Mouse (Mus musculus) midbrain, embryonic 11.5 days (tissue): ENCODE results near the gene Slamf9. TPM values are rescaled to one million over a fixed set of nuclear protein-coding genes. Genes with fewer than 3 reads are reported as not detected.

Source experiments
- ATAC-seq: fragments of 200-750 bp; cut with Nextera tagmentation; 2 replicates; pipeline ENCODE4 v1.8.0; 2017; ENCODE audit warnings: moderate TSS enrichment, moderate library complexity; ENCODE audit not compliant: low FRiP score
- DNase-seq: peaks from one replicate; pipeline ENCODE4 v3.0.0; 2015; ENCODE audit warnings: low spot score; ENCODE audit errors: missing footprints
- H3K27ac ChIP-seq: fragments of 300-500 bp; sonication (generic); 2 replicates; pipeline ENCODE4 v1.5.1; 2014; ENCODE audit warnings: low read depth, low read length
- H3K27me3 ChIP-seq: fragments of 300-500 bp; sonication (generic); 2 replicates; pipeline ENCODE4 v1.6.1; 2014; ENCODE audit warnings: mild to moderate bottlenecking, low read length, moderate library complexity, mixed read lengths; ENCODE audit not compliant: control insufficient read depth, insufficient read depth
- H3K36me3 ChIP-seq: fragments of 300-500 bp; sonication (generic); 2 replicates; pipeline ENCODE4 v1.6.1; 2014; ENCODE audit warnings: mild to moderate bottlenecking, low read length, moderate library complexity, mixed read lengths; ENCODE audit not compliant: control insufficient read depth, insufficient read depth
- H3K4me1 ChIP-seq: fragments of 300-500 bp; sonication (generic); 2 replicates; pipeline ENCODE4 v1.6.1; 2014; ENCODE audit warnings: low read length; ENCODE audit not compliant: control insufficient read depth, insufficient read depth
- H3K4me2 ChIP-seq: fragments of 300-500 bp; sonication (generic); 2 replicates; pipeline ENCODE4 v1.6.1; 2014; ENCODE audit warnings: mild to moderate bottlenecking, moderate library complexity
- H3K4me3 ChIP-seq: fragments of 300-500 bp; sonication (generic); 2 replicates; pipeline ENCODE4 v1.5.1; 2014; ENCODE audit warnings: low read depth, low read length
- H3K9ac ChIP-seq: fragments of 300-500 bp; sonication (generic); 2 replicates; pipeline ENCODE4 v1.6.1; 2014; ENCODE audit warnings: low read length
- H3K9me3 ChIP-seq: fragments of 300-500 bp; sonication (generic); 2 replicates; pipeline ENCODE4 v1.6.1; 2016; ENCODE audit warnings: low read length; ENCODE audit not compliant: control insufficient read depth
- WGBS: fragments of 180-500 bp; shearing (Covaris S2); extraction: QIAGEN DNeasy Blood & Tissue Kit; methylation state at CpG from one replicate; pipeline ENCODE4 v1.1.7; 2014; 5-methylcytosine and 5-hydroxymethylcytosine counted together
- polyA plus RNA-seq: library from polyadenylated mRNA; unstranded; fragments of >200 nt; fragmentation: Nextera tagmentation; extraction: Ambion mirVana; gene quantifications from 2 replicates; pipeline ENCODE4 v1.2.1, GENCODE M21; 2014

The Slamf9 gene
- polyA plus RNA-seq, 1 experiment from 2014 or later: 0.23 TPM

GRCm38 (mm10) chr1:172490261-172490661 is 15.1 kb downstream of the Slamf9 start:
- peaks cover 34% of the 10 kb centered on the region for H3K4me1 ChIP-seq
- ATAC-seq: peak; percentile 51
- H3K27ac ChIP-seq: no peak overlapping the region
- WGBS: 11% methylated on average over 10 of the region's 10 CpGs
- peaks cover 21% of the 10 kb centered on the region for H3K36me3 ChIP-seq
- no peak overlapping the region for H3K4me2 ChIP-seq
- no peak overlapping the region for H3K9ac ChIP-seq
- H3K27me3 ChIP-seq: no peaks in the 10 kb centered on the region
- 0 out of 2 replicates have a peak overlapping the region, but pooled peaks have one; percentile 4 for H3K4me3 ChIP-seq
- peak; percentile 99 for DNase-seq
- no peaks in the 10 kb centered on the region for H3K9me3 ChIP-seq

DNA sequence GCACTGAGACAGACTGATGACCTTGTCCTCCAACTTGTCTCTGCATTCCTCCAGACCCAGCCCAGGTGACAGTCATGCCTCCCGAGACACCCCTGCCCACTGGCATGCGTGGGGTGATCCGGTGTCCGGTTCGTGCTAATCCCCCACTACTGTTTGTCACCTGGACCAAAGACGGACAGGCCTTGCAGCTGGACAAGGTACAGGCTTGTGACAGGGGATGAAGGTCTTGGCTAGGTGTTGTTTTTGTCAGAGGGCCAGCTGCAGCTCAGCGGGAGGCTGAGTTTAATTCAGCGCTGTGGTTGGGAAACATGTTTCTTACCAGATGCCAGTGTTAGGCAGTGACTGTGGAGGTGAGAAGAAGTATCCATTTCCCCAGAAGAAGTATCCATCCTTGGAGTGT is 16.9 kb downstream of the Slamf9 start:
- H3K9me3 ChIP-seq: no peaks in the 10 kb centered on the region

DNA sequence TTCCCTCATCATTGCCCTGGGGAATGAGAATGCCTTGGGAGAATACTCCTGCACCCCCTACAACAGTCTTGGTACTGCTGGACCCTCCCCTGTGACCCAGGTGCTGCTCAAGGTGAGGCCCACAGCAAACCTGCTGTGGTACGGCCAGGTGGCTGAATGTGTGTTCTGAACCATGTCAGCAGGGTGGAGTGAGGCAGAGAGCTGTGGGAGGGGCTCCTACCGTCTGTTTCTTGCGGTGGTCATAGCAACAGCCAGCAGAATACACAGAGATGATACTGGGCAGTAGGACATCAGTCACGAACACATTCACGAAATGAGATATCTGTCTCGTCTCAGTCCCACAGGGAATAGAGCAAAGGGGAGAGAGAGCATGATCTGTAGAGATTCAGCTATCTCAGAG is 18.4 kb downstream of the Slamf9 start:
- H3K9ac ChIP-seq: no peak overlapping the region
- 79% methylated on average over 6 of the region's 6 CpGs for WGBS
- DNase-seq (no peak), ATAC-seq (no peak)
- no peak overlapping the region for H3K27ac ChIP-seq
- H3K9me3 ChIP-seq: no peaks in the 10 kb centered on the region
- H3K4me1 ChIP-seq: peaks cover 9% of the 10 kb centered on the region
- H3K4me2 ChIP-seq: no peak overlapping the region
- no peaks in the 10 kb centered on the region for H3K27me3 ChIP-seq
- H3K36me3 ChIP-seq: peaks cover 41% of the 10 kb centered on the region
- H3K4me3 ChIP-seq: no peak overlapping the region

More for the DNA sequence above, 16.9 kb downstream of the Slamf9 start:
- WGBS: 88% methylated on average over 8 of the region's 8 CpGs
- DNase-seq: no peak
- Histone ChIP-seq H3K27me3 (no peaks in the 10 kb centered on the region), H3K4me3 (no peak overlapping the region), H3K9ac (no peak overlapping the region), H3K4me1 (peaks cover 16% of the 10 kb centered on the region), H3K4me2 (no peak overlapping the region), H3K36me3 (peaks cover 31% of the 10 kb centered on the region), H3K27ac (no peak overlapping the region)
- ATAC-seq: no peak

DNA sequence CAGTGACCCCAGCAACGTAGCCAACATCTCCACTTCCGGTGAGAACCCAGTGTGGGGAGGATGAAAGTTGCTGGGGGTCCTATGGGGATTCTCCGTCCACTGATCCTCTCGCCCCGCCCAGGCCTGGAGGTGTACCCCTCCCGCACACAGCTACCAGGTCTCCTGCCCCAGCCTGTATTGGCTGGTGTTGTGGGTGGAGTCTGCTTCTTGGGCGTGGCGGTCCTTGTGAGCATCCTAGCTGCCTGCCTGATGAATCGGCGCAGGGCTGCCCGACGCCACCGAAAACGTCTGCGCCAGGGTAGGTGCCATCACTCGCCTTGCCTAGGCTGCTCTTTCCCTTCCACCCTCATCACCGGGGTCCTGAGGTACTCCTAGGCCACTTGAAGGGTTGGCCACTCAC is 20.9 kb downstream of the Slamf9 start:
- H3K36me3 ChIP-seq: peaks cover 37% of the 10 kb centered on the region
- peaks cover 12% of the 10 kb centered on the region for H3K4me1 ChIP-seq
- ATAC-seq (no peak), DNase-seq (no peak)
- no peak overlapping the region for H3K27ac ChIP-seq
- H3K27me3 ChIP-seq: peaks cover 14% of the 10 kb centered on the region
- no peak overlapping the region for H3K9ac ChIP-seq
- H3K4me3 ChIP-seq: no peak overlapping the region
- no peaks in the 10 kb centered on the region for H3K9me3 ChIP-seq
- no peak overlapping the region for H3K4me2 ChIP-seq
- WGBS: 80% methylated on average over 17 of the region's 17 CpGs

DNA sequence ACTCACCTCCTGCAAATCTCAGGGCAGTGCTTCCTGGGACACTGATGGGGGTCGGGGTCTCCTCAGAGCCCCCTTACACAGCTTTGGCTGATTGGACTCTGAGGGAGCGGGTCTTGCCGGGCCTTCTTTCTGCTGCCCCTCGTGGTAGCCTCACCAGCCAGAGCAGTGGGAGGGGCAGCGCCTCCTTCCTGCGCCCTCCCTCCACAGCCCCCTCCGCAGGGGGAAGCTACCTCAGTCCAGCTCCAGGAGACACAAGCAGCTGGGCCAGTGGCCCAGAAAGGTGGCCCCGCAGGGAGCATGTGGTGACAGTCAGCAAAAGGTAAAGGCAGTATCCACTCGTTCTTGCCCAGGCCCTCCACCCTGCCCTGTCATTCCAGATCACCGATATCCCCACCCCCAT is 22.3 kb downstream of the Slamf9 start:
- Histone ChIP-seq H3K9ac (no peak overlapping the region), H3K4me3 (no peak overlapping the region), H3K4me2 (no peak overlapping the region), H3K9me3 (no peaks in the 10 kb centered on the region), H3K27ac (no peak overlapping the region), H3K27me3 (peaks cover 23% of the 10 kb centered on the region), H3K36me3 (peaks cover 30% of the 10 kb centered on the region), H3K4me1 (peaks cover 16% of the 10 kb centered on the region)
- ATAC-seq (no peak), DNase-seq (no peak)
- 83% methylated on average over 10 of the region's 10 CpGs for WGBS

DNA sequence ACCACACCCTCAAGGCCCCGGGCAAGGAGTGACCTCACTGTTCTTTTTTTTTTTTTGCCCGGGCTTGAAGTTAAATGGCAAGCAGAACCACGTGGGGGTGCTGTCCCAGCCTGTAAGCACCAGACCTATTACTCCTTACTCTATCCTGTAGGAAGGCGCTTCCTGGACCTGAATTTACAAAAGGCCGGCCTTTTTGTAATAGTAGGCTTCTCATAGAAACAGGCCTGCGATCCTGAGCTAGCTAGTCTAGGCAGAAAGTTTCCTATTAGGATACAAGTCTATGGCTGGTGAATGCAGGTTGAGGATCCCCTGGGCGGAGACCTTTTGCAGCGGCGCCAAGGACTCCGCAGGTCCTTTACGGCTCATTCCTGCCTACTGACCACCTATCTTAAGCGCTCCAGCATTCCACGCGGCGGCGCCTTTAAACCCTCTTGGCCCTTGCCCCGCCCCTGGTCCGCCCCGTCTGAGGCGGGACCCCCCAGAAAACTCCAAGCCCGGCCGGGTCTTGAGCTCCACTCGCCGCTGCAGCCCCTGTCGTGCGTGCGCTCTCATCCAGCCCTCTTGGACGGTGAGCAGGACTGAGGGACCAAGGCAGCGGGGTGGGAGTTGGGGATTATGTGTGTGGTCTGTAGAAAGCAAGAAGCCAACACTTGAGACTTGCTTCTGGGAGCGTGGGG is 24.7 kb downstream of the Slamf9 start, which contains the start of gene Tagln2:
TSS of gene Tagln2 (plus strand) at position 283 of the 677 bp plus-strand sequence.
- peaks cover 23% of the 10 kb centered on the region for H3K27me3 ChIP-seq
- H3K9me3 ChIP-seq: no peaks in the 10 kb centered on the region
- H3K36me3 ChIP-seq: peaks cover 22% of the 10 kb centered on the region
- peak; percentile 96 for DNase-seq
- peak within 1 kb of the TSS; percentile 49; the same call in 1 of the 2 replicates for H3K9ac ChIP-seq
- WGBS: under 1% methylated on average over 30 of the region's 30 CpGs
- H3K27ac ChIP-seq: peak within 1 kb of the TSS; percentile 5; the same call in 1 of the 2 replicates
- ATAC-seq: peak; percentile 47
- H3K4me1 ChIP-seq: peaks cover 29% of the 10 kb centered on the region
- H3K4me3 ChIP-seq: peak within 1 kb of the TSS; percentile 33
- peak within 1 kb of the TSS; percentile 54 for H3K4me2 ChIP-seq

DNA sequence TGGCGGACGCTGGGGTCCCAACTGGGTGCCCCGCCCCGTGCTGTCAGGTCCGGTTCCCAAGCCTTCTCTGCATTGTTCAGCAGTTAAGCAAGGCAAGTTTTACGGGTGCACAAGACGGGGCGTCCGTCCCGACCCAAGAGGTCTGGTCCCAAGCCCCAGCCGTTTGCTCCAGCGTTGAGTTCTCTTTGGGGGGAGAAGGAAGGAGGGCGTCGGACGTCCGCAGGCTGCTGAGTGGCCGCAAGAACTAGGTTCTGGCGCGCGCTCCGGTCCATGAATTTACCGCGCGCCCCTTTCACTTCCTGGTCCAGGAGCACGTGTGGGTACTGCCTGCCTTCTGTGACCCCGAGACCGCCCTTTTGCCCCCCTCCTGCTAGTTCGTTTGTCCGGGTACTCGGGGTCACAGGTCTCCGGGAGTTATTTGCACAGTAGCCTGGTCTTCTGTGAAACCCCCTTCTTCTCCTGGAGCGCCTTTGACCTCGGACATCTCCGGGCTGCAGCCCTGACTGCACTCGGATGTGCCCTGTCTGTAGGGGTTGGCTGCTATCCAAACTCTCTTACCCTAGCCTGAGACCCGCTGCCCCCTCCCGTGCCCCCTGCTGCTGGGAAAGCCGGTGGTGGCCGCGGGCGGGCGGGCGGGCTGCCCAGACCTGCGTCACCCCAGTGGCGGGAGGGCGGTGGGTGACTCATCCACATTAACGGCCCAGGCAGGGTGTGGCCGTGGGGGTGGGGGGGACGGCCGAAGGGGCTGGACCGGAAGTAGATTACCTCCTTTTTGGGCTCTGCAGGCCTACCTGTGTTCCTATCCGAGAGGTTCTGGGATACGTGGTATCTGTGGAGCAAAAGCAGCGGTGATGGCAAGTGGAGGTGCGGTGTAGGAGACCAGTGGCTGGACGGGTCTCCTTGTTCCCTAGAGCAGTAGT is 25.6 kb downstream of the Slamf9 start:
- no peak for DNase-seq
- ATAC-seq: peak; percentile 19
- under 1% methylated on average over 56 of the region's 56 CpGs for WGBS
- Histone ChIP-seq H3K4me1 (peaks cover 29% of the 10 kb centered on the region), H3K9me3 (no peaks in the 10 kb centered on the region), H3K4me2 (peak overlapping the region; percentile 54), H3K36me3 (peaks cover 19% of the 10 kb centered on the region), H3K27ac (peak overlapping the region; percentile 5; the same call in 1 of the 2 replicates), H3K9ac (peak overlapping the region; percentile 49; the same call in 1 of the 2 replicates), H3K4me3 (peak overlapping the region; percentile 33), H3K27me3 (peaks cover 26% of the 10 kb centered on the region)

GRCm38 (mm10) chr1:172501371-172502144 is 26.4 kb downstream of the Slamf9 start:
- ATAC-seq (peak; percentile 12; the same call in 1 of the 2 replicates), DNase-seq (peak; percentile 92)
- Histone ChIP-seq H3K4me2 (peak overlapping the region; percentile 54), H3K4me3 (peak overlapping the region; percentile 33; the same call in 1 of the 2 replicates), H3K27me3 (peaks cover 26% of the 10 kb centered on the region), H3K27ac (no peak overlapping the region), H3K4me1 (peaks cover 29% of the 10 kb centered on the region), H3K9ac (no peak overlapping the region), H3K9me3 (no peaks in the 10 kb centered on the region), H3K36me3 (peaks cover 14% of the 10 kb centered on the region; the same call in 1 of the 2 replicates)
- WGBS: 29% methylated on average over 13 of the region's 13 CpGs
